Mouse (Mus musculus): Measurements from ENCODE around the gene Mansc4. TPM values are rescaled to one million over a fixed set of nuclear protein-coding genes. Genes with fewer than 3 reads are reported as not detected.

Gene Mansc4
- total RNA-seq, 2 experiments from 2014 or later, result 0.51 TPM; not detected in 1

Other genes with a start within 250 kb of the Mansc4 start
- gene Smco2, start 236.9 kb downstream of the Mansc4 start, total RNA-seq (2021), result not detected
- gene Ppfibp1, start 198.5 kb downstream of the Mansc4 start, total RNA-seq (2021), result 10 to 100 TPM; 89.2 to 94.4 TPM
- gene 1700034J05Rik, start 132.6 kb downstream of the Mansc4 start, total RNA-seq (2021), result not detected
- gene Rep15, start 54.4 kb downstream of the Mansc4 start, total RNA-seq (2021), result under 1 TPM; 0.72 to 0.97 TPM
- gene Mrps35, start 44.3 kb downstream of the Mansc4 start, total RNA-seq (2021), result 100 to 1,000 TPM; 149 to 161 TPM
- gene Klhl42, start 4.3 kb upstream of the Mansc4 start, total RNA-seq (2021), result 10 to 100 TPM; 21.6 to 22.4 TPM
- gene Pthlh, start 177.2 kb upstream of the Mansc4 start, total RNA-seq (2021), result 1 to 10 TPM; 1.0 TPM

Measured in adrenal gland, postnatal 10 days (tissue).